Mouse (Mus musculus) ES-E14 (cell line): ENCODE measurements around the gene Mogs.

ENCODE experiments used
- CHD2 ChIP-seq: IDR thresholded peaks from 2 replicates; pipeline ENCODE4 v1.6.1; 2014; ENCODE audit warnings: mild to moderate bottlenecking, low read depth, low read length, inconsistent platforms
- HCFC1 ChIP-seq: IDR thresholded peaks from 2 replicates; pipeline ENCODE4 v1.6.1; 2012; ENCODE audit warnings: low read length, inconsistent platforms, borderline replicate concordance; ENCODE audit not compliant: insufficient read depth
- MAFK ChIP-seq: IDR thresholded peaks from 2 replicates; pipeline ENCODE4 v1.6.1; 2014; ENCODE audit warnings: mild to moderate bottlenecking, low read depth, low read length, inconsistent platforms; ENCODE audit not compliant: insufficient read depth
- ZC3H11A ChIP-seq: IDR thresholded peaks from 2 replicates; pipeline ENCODE4 v1.6.1; 2012; ENCODE audit warnings: low read depth, mild to moderate bottlenecking, inconsistent platforms, low read length, borderline replicate concordance
- ZNF384 ChIP-seq: IDR thresholded peaks from 2 replicates; pipeline ENCODE4 v1.6.1; 2012; ENCODE audit warnings: low read depth, low read length, inconsistent platforms

DNA sequence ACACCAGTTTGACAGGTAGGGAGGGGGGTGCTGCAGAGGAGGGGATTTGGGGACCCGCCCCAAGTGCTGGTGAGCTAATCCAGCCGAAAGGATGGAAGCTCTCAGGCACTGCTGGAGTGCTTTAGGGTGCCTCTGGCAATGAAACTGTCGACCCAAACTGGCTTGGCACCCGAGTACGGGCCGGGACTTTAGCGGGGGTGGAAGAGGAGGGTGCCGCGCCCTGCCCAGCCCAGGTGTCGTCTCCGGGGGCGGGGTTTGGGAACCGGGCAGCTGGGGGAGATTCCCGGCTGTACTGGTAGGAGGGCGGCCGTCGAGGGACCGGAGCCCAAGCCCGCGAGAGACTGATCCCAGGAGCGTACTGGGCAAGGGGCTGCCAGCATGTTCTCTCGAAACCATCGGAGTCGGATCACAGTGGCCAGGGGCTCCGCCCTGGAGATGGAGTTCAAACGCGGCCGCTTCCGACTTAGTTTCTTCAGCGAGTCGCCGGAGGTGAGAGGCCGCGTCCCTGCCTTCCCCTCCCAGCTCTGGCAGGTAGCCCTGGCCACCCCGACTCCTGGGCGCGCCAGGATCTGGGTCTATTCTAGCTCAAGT, 20.4 kb downstream of the Mogs start:
- TF ChIP-seq CHD2 (no peak), MAFK (no peak), ZC3H11A (no peak), HCFC1 (no peak), ZNF384 (no peak)
